Mouse (Mus musculus) CD4-positive naive resting alpha-beta T cell, adult 57 days (primary cell): ENCODE results near the gene Tbc1d5. TPM values are rescaled to one million over a fixed set of nuclear protein-coding genes. Genes with fewer than 3 reads are reported as not detected.

Experiments
- total RNA-seq: library from RNA; stranded (reverse); gene quantifications from one replicate; pipeline ENCODE4 v1.2.4, GENCODE M21; 2023

The Tbc1d5 gene
- 28.2 TPM for total RNA-seq

DNA sequence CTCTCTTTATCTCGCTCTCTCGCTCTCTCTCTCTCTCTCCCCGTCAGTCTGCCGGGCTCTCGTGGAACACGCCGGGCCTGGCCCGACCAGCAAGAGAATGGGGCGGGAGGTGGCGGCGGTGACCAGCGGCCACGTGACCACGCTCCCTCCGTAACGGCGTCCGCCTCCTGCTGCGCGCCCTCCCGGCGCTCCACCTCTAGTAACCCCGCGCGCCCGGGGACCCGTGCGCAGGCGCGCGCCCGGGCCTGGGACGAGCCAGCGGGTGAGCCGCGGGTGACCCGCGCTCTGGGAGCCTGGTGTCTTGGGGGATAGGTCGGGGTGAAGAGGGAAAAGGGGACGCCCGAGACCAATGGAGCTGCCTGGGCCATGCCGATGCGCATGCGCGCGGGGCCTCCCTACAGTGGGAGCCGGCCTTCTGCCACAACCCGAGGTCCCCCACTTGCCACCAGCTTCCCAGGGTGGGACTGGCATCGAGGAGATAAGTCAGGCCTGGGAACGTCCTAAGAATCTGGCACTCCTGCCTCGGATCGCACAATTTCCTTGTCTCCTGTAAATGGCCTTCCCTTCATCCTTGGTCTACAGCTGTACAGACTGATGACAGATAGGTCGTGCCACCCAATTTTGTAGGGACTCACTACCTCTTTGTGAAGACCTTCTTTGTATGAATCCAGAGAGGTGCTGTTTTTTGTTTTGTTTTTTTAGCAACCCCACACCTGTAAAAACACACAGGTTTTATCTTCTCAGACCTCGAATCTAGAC, at the start of gene Tbc1d5:
Tbc1d5 (minus strand) TSS at position 158 of the 759 bp plus-strand sequence.

